Mouse (Mus musculus): ENCODE measurements at regions not wholly inside any gene's neighbourhood (a gene's known extent, or its start where the extent isn't known, plus 50 kb on each side); places are given as distances from the start of the nearest gene placed in this dataset.

- TF ChIP-seq CTCF (IDR thresholded peaks at IDR 0.05; ENCODE audit: control insufficient read depth, insufficient read depth, insufficient read length) (no peak), CEBPB (IDR thresholded peaks at IDR 0.05; ENCODE audit: low read depth) (no peak), FOSL1 (IDR thresholded peaks at IDR 0.05; ENCODE audit: insufficient read depth, low read length, poor library complexity, severe bottlenecking) (no peak), MYOG (IDR thresholded peaks at IDR 0.05; ENCODE audit: control insufficient read depth, extremely low read depth, insufficient read length) (no peak), MAX (IDR thresholded peaks at IDR 0.05) (no peak), USF1 (IDR thresholded peaks at IDR 0.05; ENCODE audit: low read depth) (no peak), MYOD1 (IDR thresholded peaks at IDR 0.05; ENCODE audit: control insufficient read depth, insufficient read length, low read depth) (no peak)
Measured at GRCm38 (mm10) chr13:113516102-113516501, 102.3 kb downstream of the Snx18 start.

Measured in C2C12 (cell line).